Mouse (Mus musculus): ENCODE data around the gene Olfr96. TPM values are rescaled to one million over a fixed set of nuclear protein-coding genes. Genes with fewer than 3 reads are reported as not detected.

Gene Olfr96
- total RNA-seq, 1 experiment, result not detected

DNA sequence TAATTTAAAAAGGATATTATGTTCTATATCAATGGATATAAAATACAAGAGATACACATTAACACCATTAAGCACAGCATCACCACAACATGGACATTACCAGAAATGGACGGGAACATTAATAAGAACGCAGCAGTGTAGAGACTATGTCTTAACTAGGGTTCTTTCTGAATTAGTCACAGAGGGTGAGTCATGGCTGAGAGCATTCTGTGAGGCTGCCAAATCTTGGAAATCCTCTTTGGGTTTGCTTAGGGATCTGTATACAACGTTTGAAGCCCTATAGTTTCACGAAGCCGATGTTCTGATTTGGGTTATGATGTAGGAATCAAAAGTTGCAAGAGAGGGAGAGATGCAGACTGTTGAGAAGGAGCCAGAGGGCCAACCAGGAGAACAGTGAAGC is 25.2 kb upstream of the Olfr96 start:
- TF ChIP-seq HCFC1 (IDR thresholded peaks at IDR 0.05; ENCODE audit: borderline replicate concordance, insufficient read depth, low read length) (no peak), CHD2 (IDR thresholded peaks at IDR 0.05; ENCODE audit: low read depth, low read length) (no peak), ZC3H11A (IDR thresholded peaks at IDR 0.05; ENCODE audit: borderline replicate concordance, low read depth, low read length) (no peak), MAFK (IDR thresholded peaks at IDR 0.05; ENCODE audit: insufficient read depth, low read depth, low read length) (no peak), ZNF384 (IDR thresholded peaks at IDR 0.05; ENCODE audit: low read depth, low read length) (no peak)
- Histone ChIP-seq H3K27ac (ENCODE audit: insufficient read depth, low read depth, low read length, poor library complexity, severe bottlenecking) (no peak overlapping the region), H3K4me3 (ENCODE audit: insufficient read depth in 1 of 2, low read depth in 1 of 2, low read length in 2 of 2, poor library complexity in 1 of 2, severe bottlenecking in 1 of 2) (no peak overlapping the region), H3K4me1 (ENCODE audit: control insufficient read depth in 2 of 2, insufficient read depth in 2 of 2, low read length in 2 of 2, poor library complexity in 1 of 2) (peaks cover 1 to 4% of the 10 kb centered on the region in 2 experiments; a peak in 1 of 4 replicates), H3K36me3 (ENCODE audit: control insufficient read depth, insufficient read depth, low read length, poor library complexity, severe bottlenecking) (no peaks in the 10 kb centered on the region), H3K9ac (ENCODE audit: insufficient read depth, low read depth, low read length, poor library complexity, severe bottlenecking) (no peak overlapping the region), H3K9me3 (ENCODE audit: control insufficient read depth, insufficient read depth, low read depth, low read length) (no peaks in the 10 kb centered on the region)
- DNase-seq (ENCODE audit: low read depth, low spot score), result no peak
- in situ Hi-C loops (cut with MboI; ENCODE audit: low sequenced_read_pairs in 2 of 2, unreplicated experiment in 2 of 2), result no loop called here

DNA sequence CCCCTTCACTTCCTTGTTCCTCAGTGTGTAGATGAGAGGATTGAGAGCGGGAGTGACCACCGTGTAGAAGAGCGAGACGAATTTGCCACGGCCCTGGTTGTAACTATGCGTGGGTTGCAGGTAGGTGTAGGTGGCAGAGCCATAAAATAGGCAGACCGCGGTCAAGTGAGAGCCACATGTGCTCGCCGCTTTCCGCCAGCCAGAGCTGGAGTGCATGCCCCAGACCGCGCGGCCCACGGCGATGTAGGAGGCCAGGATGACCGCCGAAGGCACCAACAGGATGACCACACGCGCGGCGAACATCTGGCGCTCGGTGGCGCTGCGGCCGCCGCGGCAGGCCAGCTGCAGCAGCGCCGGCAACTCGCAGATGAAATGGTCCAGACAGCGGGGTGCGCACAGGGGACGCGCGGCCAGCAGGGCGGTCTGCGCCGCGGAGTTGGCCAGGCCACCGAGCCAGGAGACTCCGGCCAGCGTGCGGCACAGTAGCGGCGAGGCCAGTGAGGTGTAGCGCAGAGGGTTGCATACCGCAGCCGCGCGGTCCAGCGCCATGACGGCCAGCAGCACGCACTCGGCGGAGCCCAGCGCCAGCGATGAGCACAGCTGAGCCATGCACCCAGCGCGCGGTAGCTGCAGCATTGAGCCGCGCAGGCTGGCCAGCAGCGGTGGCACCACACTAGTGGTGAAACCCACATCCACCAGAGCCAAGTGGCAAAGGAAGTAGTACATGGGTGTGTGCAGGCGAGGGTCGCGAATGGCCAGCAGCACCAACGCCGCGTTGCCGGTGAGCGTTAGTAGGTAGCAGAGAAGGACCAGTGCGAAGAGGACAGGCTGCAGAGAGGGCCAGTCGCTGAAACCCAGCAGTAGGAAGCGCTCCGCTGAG is 22.9 kb upstream of the Olfr96 start:
- Histone ChIP-seq H3K27ac (ENCODE audit: insufficient read depth, low read depth, low read length, poor library complexity, severe bottlenecking) (no peak overlapping the region), H3K9me3 (ENCODE audit: control insufficient read depth, insufficient read depth, low read depth, low read length) (no peaks in the 10 kb centered on the region), H3K9ac (ENCODE audit: insufficient read depth, low read depth, low read length, poor library complexity, severe bottlenecking) (peak overlapping the region; percentile 31), H3K36me3 (ENCODE audit: control insufficient read depth, insufficient read depth, low read length, poor library complexity, severe bottlenecking) (no peaks in the 10 kb centered on the region), H3K4me3 (ENCODE audit: insufficient read depth in 1 of 2, low read depth in 1 of 2, low read length in 2 of 2, poor library complexity in 1 of 2, severe bottlenecking in 1 of 2) (peak overlapping the region; percentile 71 to 73), H3K4me1 (ENCODE audit: control insufficient read depth in 2 of 2, insufficient read depth in 2 of 2, low read length in 2 of 2, poor library complexity in 1 of 2) (peaks cover 1 to 4% of the 10 kb centered on the region in 2 experiments; a peak in 1 of 4 replicates)
- no peak for TF ChIP-seq HCFC1 (IDR thresholded peaks at IDR 0.05; ENCODE audit: borderline replicate concordance, insufficient read depth, low read length)
- DNase-seq (ENCODE audit: low read depth, low spot score), result no peak
- in situ Hi-C loops (cut with MboI; ENCODE audit: low sequenced_read_pairs in 2 of 2, unreplicated experiment in 2 of 2), result no loop called here

DNA sequence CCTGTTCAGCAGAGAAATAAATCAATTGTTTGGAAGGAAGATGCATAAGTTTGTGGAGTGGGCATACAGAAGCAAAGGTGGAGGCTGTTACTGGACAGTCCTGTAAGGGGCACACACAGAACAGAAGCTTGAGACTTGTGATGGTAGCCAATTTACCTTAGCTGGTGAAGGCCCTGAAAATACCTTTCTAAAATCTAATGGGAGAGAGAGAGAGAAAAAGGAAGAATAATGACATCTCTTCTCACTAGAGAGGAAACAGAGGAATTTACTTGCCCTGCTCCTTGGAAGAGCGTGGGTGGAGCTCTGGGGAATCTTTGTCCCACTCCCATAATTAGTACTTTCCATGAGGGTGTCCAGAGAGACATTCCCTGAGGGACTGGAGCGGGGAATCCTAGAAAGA is 19.1 kb upstream of the Olfr96 start, which contains the start of gene Olfr94:
Gene Olfr94, minus strand, starts transcription at position 101 of the 400 bp plus-strand sequence.
- no peaks in the 10 kb centered on the region for H3K9me3 ChIP-seq (ENCODE audit: control insufficient read depth, insufficient read depth, low read depth, low read length)
- DNase-seq (ENCODE audit: low read depth, low spot score), result no peak
- in situ Hi-C loops (cut with MboI; ENCODE audit: low sequenced_read_pairs in 2 of 2, unreplicated experiment in 2 of 2), result loop anchor here (5.0 to 10.0 kb wide), 2 partner anchors 306 to 309 kb away; partner anchors contain the start of genes Trim40 (in 2 of the 2) and Trim31 (in 1 of the 2)
- no peak within 1 kb of the TSS for H3K27ac ChIP-seq (ENCODE audit: insufficient read depth, low read depth, low read length, poor library complexity, severe bottlenecking)
- no peak within 1 kb of the TSS for H3K4me3 ChIP-seq (ENCODE audit: insufficient read depth in 1 of 2, low read depth in 1 of 2, low read length in 2 of 2, poor library complexity in 1 of 2, severe bottlenecking in 1 of 2)
- no peaks in the 10 kb centered on the region for H3K36me3 ChIP-seq (ENCODE audit: control insufficient read depth, insufficient read depth, low read length, poor library complexity, severe bottlenecking)
- no peak for TF ChIP-seq HCFC1 (IDR thresholded peaks at IDR 0.05; ENCODE audit: borderline replicate concordance, insufficient read depth, low read length)
- no peak for TF ChIP-seq MAFK (IDR thresholded peaks at IDR 0.05; ENCODE audit: insufficient read depth, low read depth, low read length)
- TF ChIP-seq ZC3H11A (IDR thresholded peaks at IDR 0.05; ENCODE audit: borderline replicate concordance, low read depth, low read length), result no peak
- no peak for TF ChIP-seq ZNF384 (IDR thresholded peaks at IDR 0.05; ENCODE audit: low read depth, low read length)
- no peak for TF ChIP-seq CHD2 (IDR thresholded peaks at IDR 0.05; ENCODE audit: low read depth, low read length)
- H3K4me1 ChIP-seq (ENCODE audit: control insufficient read depth in 2 of 2, insufficient read depth in 2 of 2, low read length in 2 of 2, poor library complexity in 1 of 2), result peaks cover 1 to 4% of the 10 kb centered on the region in 2 experiments; a peak in 1 of 4 replicates
- H3K9ac ChIP-seq (ENCODE audit: insufficient read depth, low read depth, low read length, poor library complexity, severe bottlenecking), result no peak within 1 kb of the TSS

DNA sequence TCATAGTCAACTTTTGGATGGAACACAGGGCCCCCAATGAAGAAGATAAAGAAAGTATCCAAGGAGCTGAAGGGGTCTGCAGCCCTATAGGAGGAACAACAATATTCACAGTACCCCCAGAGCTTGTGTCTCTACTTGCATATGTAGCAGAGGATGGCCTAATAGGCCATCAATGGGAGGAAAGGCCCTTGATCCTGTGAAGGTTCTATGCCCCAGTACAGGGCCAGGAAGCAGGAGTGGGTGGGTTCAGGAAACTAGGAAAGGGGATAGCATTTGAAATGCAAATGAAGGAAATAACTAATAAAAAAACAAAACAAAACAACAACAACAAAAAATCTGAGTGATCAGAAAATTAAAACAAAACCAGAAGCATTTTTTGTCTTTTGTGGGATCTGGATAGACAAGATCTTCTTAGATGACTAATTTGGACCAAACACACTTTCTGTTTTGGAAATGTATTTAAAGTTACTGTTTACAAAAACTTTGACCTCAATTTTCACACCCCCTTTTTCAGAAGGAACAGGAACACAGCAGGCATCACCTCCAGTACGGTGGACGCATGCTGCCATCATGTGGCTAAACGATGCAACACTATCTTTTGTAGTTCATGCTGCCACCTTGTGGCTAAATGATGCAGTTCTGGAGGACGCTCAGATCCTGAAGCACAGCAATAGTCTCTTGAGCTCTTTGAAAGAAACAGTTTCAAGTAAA is 16.6 kb upstream of the Olfr96 start:
- Histone ChIP-seq H3K4me3 (ENCODE audit: insufficient read depth in 1 of 2, low read depth in 1 of 2, low read length in 2 of 2, poor library complexity in 1 of 2, severe bottlenecking in 1 of 2) (no peak overlapping the region), H3K27ac (ENCODE audit: insufficient read depth, low read depth, low read length, poor library complexity, severe bottlenecking) (no peak overlapping the region), H3K9me3 (ENCODE audit: control insufficient read depth, insufficient read depth, low read depth, low read length) (no peaks in the 10 kb centered on the region), H3K9ac (ENCODE audit: insufficient read depth, low read depth, low read length, poor library complexity, severe bottlenecking) (no peak overlapping the region), H3K36me3 (ENCODE audit: control insufficient read depth, insufficient read depth, low read length, poor library complexity, severe bottlenecking) (no peaks in the 10 kb centered on the region), H3K4me1 (ENCODE audit: control insufficient read depth in 2 of 2, insufficient read depth in 2 of 2, low read length in 2 of 2, poor library complexity in 1 of 2) (no peaks in the 10 kb centered on the region)
- in situ Hi-C loops (cut with MboI; ENCODE audit: low sequenced_read_pairs in 2 of 2, unreplicated experiment in 2 of 2), result loop anchor here (5.0 to 10.0 kb wide), 2 partner anchors 309 to 311 kb away; partner anchors contain the start of genes Trim40 (in 2 of the 2) and Trim31 (in 1 of the 2)
- peak; percentile 56; the same call in 1 of the 2 replicates for TF ChIP-seq ZNF384 (IDR thresholded peaks at IDR 0.05; ENCODE audit: low read depth, low read length)
- no peak for TF ChIP-seq HCFC1 (IDR thresholded peaks at IDR 0.05; ENCODE audit: borderline replicate concordance, insufficient read depth, low read length)
- no peak for TF ChIP-seq CHD2 (IDR thresholded peaks at IDR 0.05; ENCODE audit: low read depth, low read length)
- no peak for TF ChIP-seq MAFK (IDR thresholded peaks at IDR 0.05; ENCODE audit: insufficient read depth, low read depth, low read length)
- TF ChIP-seq ZC3H11A (IDR thresholded peaks at IDR 0.05; ENCODE audit: borderline replicate concordance, low read depth, low read length), result peak; percentile 99
- DNase-seq (ENCODE audit: low read depth, low spot score), result peak; percentile 77

All from ES-E14 (cell line).